Mouse (Mus musculus) heart, postnatal 0 days (tissue): ENCODE results near the gene Bcat2. TPM values are rescaled to one million over a fixed set of nuclear protein-coding genes. Genes with fewer than 3 reads are reported as not detected.

Experiments
- ATAC-seq: fragments of 200-750 bp; cut with Nextera tagmentation; 2 replicates; pipeline ENCODE4 v1.8.0; 2017; ENCODE audit warnings: low read depth, moderate number of reproducible peaks, moderate library complexity; ENCODE audit not compliant: insufficient read depth
- DNase-seq: peaks from one replicate; pipeline ENCODE4 v3.0.0-alpha.2; 2016; ENCODE audit warnings: low spot score
- H3K27ac ChIP-seq: fragments of 300-500 bp; sonication (generic); 2 replicates; pipeline ENCODE4 v1.5.1; 2014; ENCODE audit warnings: low read depth, mild to moderate bottlenecking
- H3K27me3 ChIP-seq: fragments of 300-500 bp; sonication (generic); 2 replicates; pipeline ENCODE4 v1.6.1; 2014; ENCODE audit warnings: low read length, mixed read lengths; ENCODE audit not compliant: control insufficient read depth, insufficient read depth
- H3K36me3 ChIP-seq: fragments of 300-500 bp; sonication (generic); replicated peaks from 2 replicates; pipeline ENCODE4 v1.6.1; 2014; ENCODE audit warnings: low read length, mixed read lengths; ENCODE audit not compliant: control insufficient read depth, insufficient read depth
- H3K4me1 ChIP-seq: fragments of 300-500 bp; sonication (generic); 2 replicates; pipeline ENCODE4 v1.6.1; 2014; ENCODE audit warnings: antibody characterized with exemption; ENCODE audit not compliant: control insufficient read depth, insufficient read depth
- H3K4me2 ChIP-seq: fragments of 300-500 bp; sonication (generic); 2 replicates; pipeline ENCODE4 v1.6.1; 2014; ENCODE audit warnings: low read depth, mild to moderate bottlenecking, low read length, moderate library complexity
- H3K4me3 ChIP-seq: fragments of 300-500 bp; sonication (generic); 2 replicates; pipeline ENCODE4 v1.5.1; 2014; ENCODE audit warnings: low read depth, low read length
- H3K9ac ChIP-seq: fragments of 300-500 bp; sonication (generic); replicated peaks from 2 replicates; pipeline ENCODE4 v1.6.1; 2014; ENCODE audit warnings: low read depth, low read length, mixed read lengths
- H3K9me3 ChIP-seq: fragments of 300-500 bp; sonication (generic); replicated peaks from 2 replicates; pipeline ENCODE4 v1.6.1; 2016; ENCODE audit warnings: low read length; ENCODE audit not compliant: control insufficient read depth
- CTCF ChIP-seq: IDR thresholded peaks from 2 replicates; pipeline ENCODE4 v1.5.1; 2016; ENCODE audit warnings: antibody characterized with exemption, control low read depth, low read depth
- EP300 ChIP-seq: IDR thresholded peaks from 2 replicates; pipeline ENCODE4 v1.6.1; 2016; ENCODE audit warnings: antibody characterized with exemption, low read depth
- WGBS: fragments of 180-500 bp; shearing (Covaris S2); extraction: QIAGEN DNeasy Blood & Tissue Kit; methylation state at CpG from one replicate; pipeline ENCODE4 v1.1.7; 2014; 5-methylcytosine and 5-hydroxymethylcytosine counted together
- polyA plus RNA-seq: library from polyadenylated mRNA; unstranded; fragments of >200 nt; fragmentation: Nextera tagmentation; extraction: Ambion mirVana; gene quantifications from 2 replicates; pipeline ENCODE4 v1.2.1, GENCODE M21; 2015
- total RNA-seq: library from RNA; depleted of rRNA; stranded (reverse); fragments of >200 nt; gene quantifications from 2 replicates; pipeline ENCODE4 v1.2.3, GENCODE M21; 2014; ENCODE audit warnings: low replicate concordance

Gene Bcat2
- total and polyA plus RNA-seq, 2 experiments from 2014 or later, result 70.6 to 73.7 TPM

- H3K4me1 ChIP-seq, result no peaks in the 10 kb centered on the region
- ATAC-seq (no peak), DNase-seq (no peak)
- H3K4me3 ChIP-seq, result no peak overlapping the region
- no peaks in the 10 kb centered on the region for H3K27me3 ChIP-seq
- H3K9ac ChIP-seq, result no peak overlapping the region
- no peaks in the 10 kb centered on the region for H3K9me3 ChIP-seq
- H3K4me2 ChIP-seq, result no peak overlapping the region
- no peak overlapping the region for H3K27ac ChIP-seq
- TF ChIP-seq EP300 (no peak), CTCF (no peak)
- WGBS, result 75% methylated on average over 7 of the region's 7 CpGs
- no peaks in the 10 kb centered on the region for H3K36me3 ChIP-seq
Observed at GRCm38 (mm10) chr7:45560241-45560640, 9.7 kb upstream of the Bcat2 start.

- Histone ChIP-seq H3K4me1 (no peaks in the 10 kb centered on the region), H3K9me3 (no peaks in the 10 kb centered on the region), H3K9ac (no peak overlapping the region), H3K4me3 (no peak overlapping the region), H3K36me3 (no peaks in the 10 kb centered on the region), H3K27me3 (no peaks in the 10 kb centered on the region), H3K4me2 (no peak overlapping the region; the same call in 1 of the 2 replicates), H3K27ac (no peak overlapping the region)
- 19% methylated on average over 17 of the region's 17 CpGs for WGBS
- DNase-seq (peak; percentile 50), ATAC-seq (peak; percentile 71)
- TF ChIP-seq EP300 (no peak), CTCF (peak; percentile 90)
Observed at GRCm38 (mm10) chr7:45560843-45561623, 8.9 kb upstream of the Bcat2 start.

- Histone ChIP-seq H3K4me1 (no peaks in the 10 kb centered on the region), H3K27me3 (no peaks in the 10 kb centered on the region), H3K27ac (no peak overlapping the region), H3K4me3 (no peak overlapping the region), H3K9ac (no peak overlapping the region), H3K4me2 (no peak overlapping the region; the same call in 1 of the 2 replicates), H3K9me3 (no peaks in the 10 kb centered on the region), H3K36me3 (no peaks in the 10 kb centered on the region)
- WGBS, result 37% methylated on average over 12 of the region's 12 CpGs
- no peak for ATAC-seq
- TF ChIP-seq EP300, result no peak
- no peak for TF ChIP-seq CTCF
- no peak for DNase-seq
Observed at GRCm38 (mm10) chr7:45561624-45562520, 8.1 kb upstream of the Bcat2 start.

- Histone ChIP-seq H3K9me3 (no peaks in the 10 kb centered on the region), H3K9ac (no peak overlapping the region), H3K27ac (no peak overlapping the region), H3K4me1 (peaks cover 14% of the 10 kb centered on the region), H3K4me2 (no peak overlapping the region), H3K4me3 (no peak overlapping the region), H3K36me3 (no peaks in the 10 kb centered on the region), H3K27me3 (no peaks in the 10 kb centered on the region)
- no peak for TF ChIP-seq CTCF
- TF ChIP-seq EP300, result no peak
- DNase-seq (no peak), ATAC-seq (no peak)
- WGBS, result 68% methylated on average over 2 of the region's 2 CpGs
Observed at GRCm38 (mm10) chr7:45564811-45565210, 5.1 kb upstream of the Bcat2 start.

GRCm38 (mm10) chr7:45565446-45565845, 4.5 kb upstream of the Bcat2 start:
- no peak for DNase-seq
- Histone ChIP-seq H3K4me1 (peaks cover 14% of the 10 kb centered on the region), H3K27ac (no peak overlapping the region), H3K4me3 (no peak overlapping the region), H3K9me3 (no peaks in the 10 kb centered on the region), H3K4me2 (no peak overlapping the region), H3K27me3 (no peaks in the 10 kb centered on the region), H3K9ac (no peak overlapping the region), H3K36me3 (no peaks in the 10 kb centered on the region)
- TF ChIP-seq EP300, result no peak
- no peak for TF ChIP-seq CTCF
- 85% methylated on average over 9 of the region's 9 CpGs for WGBS
- ATAC-seq, result no peak
